Mouse (Mus musculus): Measurements from ENCODE around the gene Ddr1. TPM values are rescaled to one million over a fixed set of nuclear protein-coding genes. Genes with fewer than 3 reads are reported as not detected.
"Not testable (repeated sequence)": the region's sequence is repeated elsewhere in the genome, so short reads cannot be mapped to it uniquely, and the experiment has no call there.

Gene Ddr1
- polyA plus RNA-seq, 1 experiment, result 11.9 TPM

GRCm38 (mm10) chr17:35740276-35740880 lies 36.0 kb upstream of the Ddr1 start:
- no peak overlapping the region for H3K27ac ChIP-seq (ENCODE audit: control insufficient read depth, insufficient read depth, low read depth, low read length)
- TF ChIP-seq CTCF (IDR thresholded peaks at IDR 0.05; ENCODE audit: control insufficient read depth, insufficient read depth, insufficient replicate concordance, low read depth, low read length), result no peak
- no peaks in the 10 kb centered on the region for H3K27me3 ChIP-seq (ENCODE audit: control insufficient read depth, insufficient read depth, low read length)
- peaks cover 6% of the 10 kb centered on the region for H3K4me1 ChIP-seq (ENCODE audit: control insufficient read depth, insufficient read depth, low read length)
- no peaks in the 10 kb centered on the region for H3K36me3 ChIP-seq (ENCODE audit: control insufficient read depth, insufficient read depth, low read length)
- H3K4me3 ChIP-seq (ENCODE audit: control insufficient read depth, low read depth, low read length), result no peak overlapping the region

- Histone ChIP-seq H3K4me1 (ENCODE audit: control insufficient read depth, insufficient read depth, low read length) (peaks cover 6% of the 10 kb centered on the region), H3K27ac (ENCODE audit: control insufficient read depth, insufficient read depth, low read depth, low read length) (no peak overlapping the region), H3K27me3 (ENCODE audit: control insufficient read depth, insufficient read depth, low read length) (no peaks in the 10 kb centered on the region), H3K36me3 (ENCODE audit: control insufficient read depth, insufficient read depth, low read length) (no peaks in the 10 kb centered on the region), H3K4me3 (ENCODE audit: control insufficient read depth, low read depth, low read length) (no peak overlapping the region)
- TF ChIP-seq POLR2A (IDR thresholded peaks at IDR 0.05; ENCODE audit: control insufficient read depth, low read depth, low read length), result no peak
- TF ChIP-seq CTCF (IDR thresholded peaks at IDR 0.05; ENCODE audit: control insufficient read depth, insufficient read depth, insufficient replicate concordance, low read depth, low read length), result peak; percentile 30; the same call in 1 of the 2 replicates
These were observed 35.3 kb upstream of the Ddr1 start for GRCm38 (mm10) chr17:35739675-35740074.

GRCm38 (mm10) chr17:35737743-35738142 lies 33.3 kb upstream of the Ddr1 start:
- TF ChIP-seq CTCF (IDR thresholded peaks at IDR 0.05; ENCODE audit: control insufficient read depth, insufficient read depth, insufficient replicate concordance, low read depth, low read length), result peak; percentile 80; the same call in 1 of the 2 replicates
- TF ChIP-seq POLR2A (IDR thresholded peaks at IDR 0.05; ENCODE audit: control insufficient read depth, low read depth, low read length), result no peak
- Histone ChIP-seq H3K27me3 (ENCODE audit: control insufficient read depth, insufficient read depth, low read length) (no peaks in the 10 kb centered on the region), H3K4me1 (ENCODE audit: control insufficient read depth, insufficient read depth, low read length) (peaks cover 6% of the 10 kb centered on the region), H3K27ac (ENCODE audit: control insufficient read depth, insufficient read depth, low read depth, low read length) (no peak overlapping the region), H3K4me3 (ENCODE audit: control insufficient read depth, low read depth, low read length) (no peak overlapping the region), H3K36me3 (ENCODE audit: control insufficient read depth, insufficient read depth, low read length) (no peaks in the 10 kb centered on the region)

- peaks cover 6% of the 10 kb centered on the region for H3K4me1 ChIP-seq (ENCODE audit: control insufficient read depth, insufficient read depth, low read length)
- H3K36me3 ChIP-seq (ENCODE audit: control insufficient read depth, insufficient read depth, low read length), result no peaks in the 10 kb centered on the region
- TF ChIP-seq POLR2A (IDR thresholded peaks at IDR 0.05; ENCODE audit: control insufficient read depth, low read depth, low read length), result no peak
- peak; percentile 85; the same call in 1 of the 2 replicates for TF ChIP-seq CTCF (IDR thresholded peaks at IDR 0.05; ENCODE audit: control insufficient read depth, insufficient read depth, insufficient replicate concordance, low read depth, low read length)
- no peak overlapping the region for H3K4me3 ChIP-seq (ENCODE audit: control insufficient read depth, low read depth, low read length)
- H3K27me3 ChIP-seq (ENCODE audit: control insufficient read depth, insufficient read depth, low read length), result no peaks in the 10 kb centered on the region
- no peak overlapping the region for H3K27ac ChIP-seq (ENCODE audit: control insufficient read depth, insufficient read depth, low read depth, low read length)
These were observed 32.0 kb upstream of the Ddr1 start for GRCm38 (mm10) chr17:35736280-35736960.

GRCm38 (mm10) chr17:35734478-35734877 lies 30.1 kb upstream of the Ddr1 start:
- H3K27me3 ChIP-seq (ENCODE audit: control insufficient read depth, insufficient read depth, low read length), result no peaks in the 10 kb centered on the region
- no peak overlapping the region for H3K4me3 ChIP-seq (ENCODE audit: control insufficient read depth, low read depth, low read length)
- TF ChIP-seq POLR2A (IDR thresholded peaks at IDR 0.05; ENCODE audit: control insufficient read depth, low read depth, low read length) (no peak), CTCF (IDR thresholded peaks at IDR 0.05; ENCODE audit: control insufficient read depth, insufficient read depth, insufficient replicate concordance, low read depth, low read length) (no peak)
- no peaks in the 10 kb centered on the region for H3K36me3 ChIP-seq (ENCODE audit: control insufficient read depth, insufficient read depth, low read length)
- H3K27ac ChIP-seq (ENCODE audit: control insufficient read depth, insufficient read depth, low read depth, low read length), result no peak overlapping the region
- peaks cover 6% of the 10 kb centered on the region for H3K4me1 ChIP-seq (ENCODE audit: control insufficient read depth, insufficient read depth, low read length)

- Histone ChIP-seq H3K4me1 (ENCODE audit: control insufficient read depth, insufficient read depth, low read length) (peaks cover 6% of the 10 kb centered on the region), H3K27ac (ENCODE audit: control insufficient read depth, insufficient read depth, low read depth, low read length) (no peak overlapping the region), H3K4me3 (ENCODE audit: control insufficient read depth, low read depth, low read length) (no peak overlapping the region), H3K27me3 (ENCODE audit: control insufficient read depth, insufficient read depth, low read length) (no peaks in the 10 kb centered on the region), H3K36me3 (ENCODE audit: control insufficient read depth, insufficient read depth, low read length) (no peaks in the 10 kb centered on the region)
- TF ChIP-seq POLR2A (IDR thresholded peaks at IDR 0.05; ENCODE audit: control insufficient read depth, low read depth, low read length) (no peak), CTCF (IDR thresholded peaks at IDR 0.05; ENCODE audit: control insufficient read depth, insufficient read depth, insufficient replicate concordance, low read depth, low read length) (no peak)
These were observed 29.0 kb upstream of the Ddr1 start for GRCm38 (mm10) chr17:35733398-35733797.

- H3K27me3 ChIP-seq (ENCODE audit: control insufficient read depth, insufficient read depth, low read length), result no peaks in the 10 kb centered on the region
- H3K4me3 ChIP-seq (ENCODE audit: control insufficient read depth, low read depth, low read length), result no peak overlapping the region
- no peak overlapping the region for H3K27ac ChIP-seq (ENCODE audit: control insufficient read depth, insufficient read depth, low read depth, low read length)
- H3K36me3 ChIP-seq (ENCODE audit: control insufficient read depth, insufficient read depth, low read length), result no peaks in the 10 kb centered on the region
- H3K4me1 ChIP-seq (ENCODE audit: control insufficient read depth, insufficient read depth, low read length), result peaks cover 4% of the 10 kb centered on the region; the same call in 1 of the 2 replicates
- no peak for TF ChIP-seq POLR2A (IDR thresholded peaks at IDR 0.05; ENCODE audit: control insufficient read depth, low read depth, low read length)
- TF ChIP-seq CTCF (IDR thresholded peaks at IDR 0.05; ENCODE audit: control insufficient read depth, insufficient read depth, insufficient replicate concordance, low read depth, low read length), result no peak
These were observed 27.2 kb upstream of the Ddr1 start for GRCm38 (mm10) chr17:35731431-35732145.

- H3K27ac ChIP-seq (ENCODE audit: control insufficient read depth, insufficient read depth, low read depth, low read length); H3K36me3 ChIP-seq (ENCODE audit: control insufficient read depth, insufficient read depth, low read length); H3K27me3 ChIP-seq (ENCODE audit: control insufficient read depth, insufficient read depth, low read length); H3K4me3 ChIP-seq (ENCODE audit: control insufficient read depth, low read depth, low read length); H3K4me1 ChIP-seq (ENCODE audit: control insufficient read depth, insufficient read depth, low read length): not testable (repeated sequence)
These were observed 25.7 kb upstream of the Ddr1 start for GRCm38 (mm10) chr17:35730112-35730511.

All from testis, adult 2 months (tissue).